Mouse (Mus musculus) heart, adult 11 months (tissue): ENCODE results near the gene C1ra.
A peak's percentile ranks its signal among the peaks of the same experiment; 100 is the strongest.
"Not testable (repeated sequence)": the region's sequence is repeated elsewhere in the genome, so short reads cannot be mapped to it uniquely, and the experiment has no call there.

ENCODE experiments used
- DNase-seq: peaks from one replicate; pipeline ENCODE4 v3.0.0; 2022

C1ra gene

GRCm38 (mm10) chr6:124545425-124545824, 33.2 kb downstream of the C1ra start:
- DNase-seq: peak; percentile 55

DNA sequence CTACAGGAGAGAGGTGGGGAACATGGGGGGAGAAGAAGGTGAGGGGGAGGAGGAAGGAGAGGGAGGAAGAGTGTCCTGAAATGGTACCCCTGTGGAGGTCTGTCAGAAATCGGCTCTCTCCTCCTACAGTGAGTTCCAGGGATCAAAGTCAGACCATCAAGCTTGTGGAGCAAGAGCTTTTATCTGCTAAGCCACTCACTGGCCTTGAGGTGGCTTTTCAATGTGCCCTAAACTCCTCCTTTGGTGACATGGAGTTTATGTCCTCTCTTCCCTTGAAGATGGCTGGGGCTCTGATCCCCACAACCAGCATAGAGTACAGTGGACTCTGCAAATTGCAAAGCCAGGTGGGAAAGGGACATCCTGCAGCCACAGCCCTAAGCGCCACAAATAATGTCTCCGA, 35.8 kb downstream of the C1ra start:
- DNase-seq: not testable (repeated sequence)

DNA sequence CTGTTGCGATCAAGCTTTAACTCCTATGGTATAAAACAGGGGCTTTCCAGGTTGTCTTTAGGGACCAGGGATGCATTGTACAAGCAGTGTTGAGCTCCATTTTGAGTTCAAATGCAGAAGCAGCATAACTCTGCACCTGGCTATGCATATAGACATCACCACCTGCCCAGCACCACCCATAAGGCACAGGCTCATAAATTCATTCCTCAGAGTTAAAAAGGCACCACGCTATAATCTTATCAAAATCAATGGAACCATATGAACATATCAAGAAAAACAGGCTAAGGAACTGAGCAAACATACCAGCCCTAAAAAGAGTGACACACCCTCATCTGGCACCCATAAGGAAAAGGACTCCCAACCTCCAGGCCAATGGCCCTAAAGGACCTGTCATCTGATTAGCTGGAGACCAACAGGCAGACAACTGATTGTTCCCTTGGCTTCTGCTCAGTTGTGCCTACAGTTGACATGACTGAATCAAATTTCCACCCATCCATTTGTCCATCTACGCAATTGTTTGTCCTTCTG, 36.9 kb downstream of the C1ra start:
- DNase-seq: peak; percentile 53

DNA sequence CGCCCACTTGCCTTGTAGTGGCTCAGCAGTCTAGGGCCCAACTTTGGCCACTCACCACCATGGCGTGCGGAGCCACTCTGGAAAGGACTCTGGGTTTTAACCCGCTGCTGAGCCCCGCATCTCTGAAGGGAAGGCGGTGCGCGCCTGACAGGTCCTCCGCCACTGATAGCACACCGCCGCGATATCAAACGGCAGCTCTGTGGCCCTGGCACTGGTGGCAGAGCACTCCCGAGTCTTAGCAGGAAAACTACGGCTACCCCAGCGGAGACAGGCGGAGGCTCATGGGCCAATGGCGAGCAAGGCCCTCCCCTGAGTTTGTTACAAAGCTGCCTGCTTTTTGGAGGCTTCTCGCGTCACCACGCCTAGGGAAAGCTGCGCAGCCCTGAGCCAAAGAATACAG, 40.6 kb downstream of the C1ra start:
- peak; percentile 90 for DNase-seq

GRCm38 (mm10) chr6:124555956-124556355, 43.8 kb downstream of the C1ra start:
- DNase-seq: not testable (repeated sequence)

GRCm38 (mm10) chr6:124561156-124561555, 49.0 kb downstream of the C1ra start:
- peak; percentile 52 for DNase-seq

DNA sequence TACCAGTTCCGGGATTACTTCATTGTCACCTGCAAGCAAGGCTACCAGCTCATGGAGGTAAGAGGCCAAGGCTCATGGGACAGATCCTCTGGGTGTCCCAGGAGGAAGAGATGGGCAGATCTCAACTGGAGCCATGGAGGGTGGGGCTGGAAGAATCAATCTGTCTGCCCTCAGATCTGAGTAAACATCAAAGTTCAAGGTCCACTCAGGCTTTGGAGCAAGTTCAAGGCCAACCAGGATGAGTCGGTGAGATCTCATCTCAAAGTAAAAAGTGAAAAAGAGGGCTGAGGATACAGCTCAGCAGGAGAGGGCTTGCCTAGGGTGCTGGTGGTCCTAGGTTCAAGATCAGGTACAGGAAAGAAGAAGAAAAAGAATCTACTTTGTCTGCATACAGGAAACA, 49.4 kb downstream of the C1ra start:
- peak; percentile 36 for DNase-seq

DNA sequence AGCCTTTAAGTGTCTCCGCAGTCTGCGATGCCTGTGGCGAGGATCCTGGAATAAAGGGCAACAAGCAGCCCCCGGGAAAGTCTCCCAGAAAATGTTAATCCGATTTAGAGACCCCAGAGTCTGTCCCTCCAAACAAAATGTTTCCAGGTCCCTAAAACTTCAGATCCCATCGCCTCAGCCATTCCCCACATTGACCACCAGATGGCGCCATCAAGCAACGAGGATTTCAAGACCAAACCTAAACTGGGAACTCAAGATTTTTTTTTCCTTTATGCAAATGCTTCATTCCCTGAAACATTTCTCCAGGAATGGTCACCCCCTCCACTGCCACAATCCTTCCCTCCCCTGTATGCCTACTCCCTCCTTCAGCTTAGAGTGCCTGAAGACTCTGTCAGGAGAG, 57.8 kb downstream of the C1ra start, which contains the start of gene C1rb:
Gene C1rb (plus strand): TSS at position 269 of the 400 bp plus-strand sequence.
- DNase-seq: peak; percentile 88
